Mouse (Mus musculus) thymus, adult 2 months (tissue): ENCODE data around the gene Ahnak.

Experiments
- CTCF ChIP-seq: fragments of 200-500 bp; IDR thresholded peaks from 2 replicates; pipeline ENCODE4 v1.5.1; 2012; ENCODE audit warnings: mild to moderate bottlenecking, control low read depth, low read length, moderate library complexity, borderline replicate concordance; ENCODE audit not compliant: control insufficient read depth, poor library complexity, insufficient read depth; ENCODE audit errors: extremely low read depth
- POLR2A ChIP-seq: fragments of 200-500 bp; IDR thresholded peaks from 2 replicates; pipeline ENCODE4 v1.6.1; 2012; ENCODE audit warnings: mild to moderate bottlenecking, low read length, control low read depth, moderate library complexity; ENCODE audit not compliant: control insufficient read depth, poor library complexity, insufficient read depth; ENCODE audit errors: extremely low read depth

GRCm38 (mm10) chr19:9067292-9067691, 78.2 kb downstream of the Ahnak start:
- TF ChIP-seq POLR2A (no peak), CTCF (no peak)
